Mouse (Mus musculus): ENCODE measurements around the gene Rsph3b.
"Not testable (repeated sequence)": the region's sequence is repeated elsewhere in the genome, so short reads cannot be mapped to it uniquely, and the experiment has no call there.

The Rsph3b gene

DNA sequence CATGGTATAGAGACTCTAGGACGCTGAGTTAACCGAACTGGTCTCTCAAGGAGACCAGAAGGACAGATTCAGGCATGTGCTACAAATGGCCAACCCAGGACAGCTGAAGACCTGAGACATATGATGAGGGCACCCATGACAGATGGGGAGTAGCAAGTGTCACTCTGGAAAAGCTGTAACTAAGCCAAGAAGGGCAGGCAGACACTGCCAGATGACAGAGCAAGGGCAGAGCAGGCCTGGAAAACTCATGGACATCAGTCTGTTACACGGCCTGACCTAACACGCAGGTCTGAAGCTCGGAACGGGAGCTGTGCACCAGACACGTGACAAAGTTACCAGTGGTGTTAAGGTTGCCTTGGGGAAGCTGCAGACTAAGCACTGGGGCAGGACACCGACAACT is 10.4 kb upstream of the Rsph3b start:
- DNase-seq, result not testable (repeated sequence)

DNA sequence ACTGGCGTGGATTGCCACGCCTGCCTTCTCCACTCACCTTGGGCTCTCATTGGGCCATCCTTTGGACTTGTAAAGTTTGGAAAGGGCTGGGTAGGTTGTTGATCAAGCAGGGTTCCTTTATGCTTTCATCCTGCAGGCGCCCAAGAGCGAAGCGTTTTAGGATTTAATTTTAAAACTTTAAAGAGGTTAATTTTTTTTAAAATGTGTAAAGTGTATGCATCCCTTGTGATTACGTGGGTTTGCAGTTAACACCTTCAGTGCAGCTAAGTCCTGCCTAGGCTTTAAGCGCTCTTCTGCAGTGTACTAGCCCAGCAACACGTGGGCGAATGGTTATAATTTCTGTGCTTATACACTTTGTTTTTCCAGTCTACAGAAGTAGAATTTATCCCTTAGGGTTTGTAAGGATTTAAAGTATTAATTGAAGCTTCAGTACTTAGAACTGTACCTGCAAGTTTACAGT is 317 bp upstream of the Rsph3b start:
- DNase-seq, result not testable (repeated sequence)

DNA sequence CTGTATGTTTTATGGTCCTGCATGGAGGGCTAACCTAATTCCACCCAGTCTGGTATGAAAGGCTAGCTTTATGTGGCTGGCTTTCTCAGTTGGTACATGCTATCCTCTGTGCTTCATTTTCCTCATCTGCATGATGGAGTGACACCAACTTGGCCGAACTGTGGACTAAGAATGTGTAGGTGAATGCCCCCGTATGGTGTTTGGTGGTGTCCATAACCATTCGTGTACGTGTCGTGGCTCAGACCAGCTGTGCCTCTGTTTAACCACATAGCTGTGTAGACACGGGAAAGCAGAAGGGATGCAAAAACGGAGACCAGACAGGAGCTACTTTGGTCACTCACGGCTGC is 872 bp downstream of the Rsph3b start:
- DNase-seq, result not testable (repeated sequence)

DNA sequence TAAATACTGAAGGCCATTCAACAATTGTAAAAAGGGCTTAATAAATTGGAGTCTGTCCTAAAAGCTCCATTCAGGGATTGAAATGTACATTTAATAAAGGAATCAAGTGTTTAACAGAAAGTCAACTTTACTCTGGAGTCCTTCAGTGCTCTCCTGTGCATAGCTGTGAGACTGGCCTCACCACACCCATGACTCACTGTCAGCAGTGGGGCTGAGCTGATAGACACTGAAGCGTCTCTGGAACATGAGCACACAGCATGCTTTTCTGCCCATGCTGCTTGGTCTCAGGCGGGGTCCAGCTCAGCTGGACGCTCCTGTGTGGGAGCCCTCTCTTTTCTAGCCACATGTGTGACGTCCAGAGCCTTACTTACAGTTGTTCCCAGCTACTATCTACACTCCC is 5.9 kb downstream of the Rsph3b start:
- DNase-seq, result not testable (repeated sequence)

DNA sequence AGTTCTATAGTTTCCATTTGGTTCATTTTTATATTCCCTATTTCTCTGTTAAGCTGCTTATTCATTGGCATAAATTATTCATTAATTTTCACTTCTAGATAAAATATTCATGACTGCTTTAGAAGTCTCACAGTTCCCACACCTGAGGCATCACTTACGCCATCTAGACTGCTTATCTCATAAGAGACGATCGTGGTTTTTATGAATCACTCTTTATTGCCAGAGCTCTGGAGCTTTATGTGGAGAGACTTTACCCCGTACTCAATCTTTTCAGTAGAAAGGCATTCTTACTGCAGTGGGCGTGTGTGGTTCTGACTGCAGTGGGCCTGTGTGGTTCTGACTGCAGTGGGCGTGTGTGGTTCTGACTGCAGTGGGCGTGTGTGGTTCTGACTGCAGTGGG is 16.9 kb downstream of the Rsph3b start:
- DNase-seq, result not testable (repeated sequence)

DNA sequence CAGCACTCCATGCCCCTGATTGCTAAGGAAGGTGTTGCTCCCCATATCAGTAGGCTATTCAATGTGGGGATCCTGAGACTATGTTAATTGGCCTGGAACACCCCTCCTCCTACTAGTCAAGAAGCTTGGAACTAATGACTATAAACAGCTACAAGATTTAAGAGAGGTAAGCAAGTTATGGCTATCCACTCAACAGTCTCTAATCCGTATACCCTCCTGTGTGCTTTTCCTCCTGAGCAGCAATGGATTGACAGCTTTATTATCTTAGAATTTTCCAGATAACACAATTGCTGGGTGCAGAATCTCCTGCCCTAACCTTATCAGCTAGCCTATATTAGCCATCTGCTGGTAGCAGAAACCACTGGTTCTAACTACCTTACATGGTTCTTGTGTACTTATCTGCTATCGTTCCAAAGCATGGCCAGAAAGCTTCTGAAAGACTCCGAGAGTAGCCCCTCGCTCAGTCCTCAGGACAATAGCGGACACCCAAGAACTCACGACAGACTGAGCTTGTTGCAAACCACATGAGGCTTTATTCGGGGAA is 28.1 kb downstream of the Rsph3b start:
- not testable (repeated sequence) for DNase-seq

DNA sequence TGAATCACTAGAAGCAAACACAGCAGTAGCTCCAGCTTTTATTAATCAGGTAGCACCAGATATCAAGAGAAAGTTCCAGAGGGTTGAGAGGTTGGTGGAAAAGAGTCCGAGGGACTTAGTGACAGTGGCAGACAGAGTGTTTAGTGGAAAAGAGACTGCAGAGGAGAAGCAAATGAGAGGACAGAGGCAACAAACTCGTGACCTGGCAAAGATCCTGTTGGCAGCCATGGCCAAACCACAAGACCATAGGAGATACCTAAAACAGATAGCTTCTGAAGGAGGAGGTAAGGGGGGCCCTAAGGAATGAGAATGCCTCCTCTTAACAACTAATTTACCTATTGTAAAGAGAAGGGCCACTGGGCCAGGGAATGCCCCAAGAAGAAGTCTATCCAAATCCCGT is 29.1 kb downstream of the Rsph3b start:
- not testable (repeated sequence) for DNase-seq

DNA sequence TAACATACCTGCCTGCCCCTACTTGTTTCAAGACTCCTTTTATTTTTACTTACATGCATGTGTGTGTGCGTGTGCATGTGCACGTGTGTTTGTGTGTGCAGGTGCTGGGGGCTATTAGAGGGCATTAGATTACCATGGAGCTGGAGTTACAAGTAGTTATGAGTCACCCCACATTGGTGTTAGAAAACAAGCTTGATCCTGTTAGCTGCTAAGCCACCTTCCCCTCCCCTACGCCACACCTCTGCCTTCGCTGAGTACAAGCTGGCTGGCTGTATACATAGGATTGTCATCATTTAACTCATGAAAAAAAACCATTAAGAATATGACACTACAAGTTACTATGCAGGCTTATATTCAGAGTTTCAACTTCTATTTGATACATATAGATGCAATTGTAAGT is 33.2 kb downstream of the Rsph3b start:
- DNase-seq, result not testable (repeated sequence)

DNA sequence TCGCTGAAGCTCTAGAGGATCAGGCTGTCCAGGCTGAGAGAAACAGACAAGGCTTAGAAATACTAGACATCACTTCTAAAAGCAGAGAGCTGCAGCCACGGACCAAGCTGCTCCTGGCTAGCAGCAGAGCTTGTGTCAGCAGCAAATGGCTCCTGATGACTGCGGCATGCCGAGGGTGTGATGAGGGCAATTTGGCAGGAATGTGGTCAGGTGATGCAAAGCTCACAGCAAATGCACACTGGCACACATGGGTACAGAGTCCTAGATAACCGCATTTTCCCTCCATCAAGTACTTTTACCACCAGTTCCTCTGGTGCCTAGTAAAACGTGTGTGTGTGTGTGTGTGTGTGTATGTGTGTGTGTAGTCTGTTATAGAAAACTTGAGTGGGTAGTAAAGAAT is 34.4 kb downstream of the Rsph3b start:
- DNase-seq, result not testable (repeated sequence)

DNA sequence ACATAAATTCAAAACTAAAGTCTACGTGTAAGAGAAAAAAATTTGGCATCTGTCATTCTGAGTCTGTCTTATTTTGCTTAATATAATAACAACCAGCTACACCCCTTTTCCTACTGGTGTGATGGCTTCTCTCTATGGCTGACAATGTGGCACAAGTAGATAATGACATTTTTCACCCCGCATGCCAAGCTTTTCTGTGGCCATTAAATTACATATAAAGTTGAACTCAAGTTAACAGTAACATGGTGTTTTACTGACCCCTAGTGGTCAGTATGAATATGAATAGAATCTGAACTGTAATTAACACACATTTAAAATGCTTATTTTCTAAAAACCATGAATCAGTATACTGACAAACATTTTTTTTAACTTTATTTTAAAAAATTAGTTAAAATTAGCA is 48.1 kb downstream of the Rsph3b start:
- DNase-seq, result not testable (repeated sequence)

DNA sequence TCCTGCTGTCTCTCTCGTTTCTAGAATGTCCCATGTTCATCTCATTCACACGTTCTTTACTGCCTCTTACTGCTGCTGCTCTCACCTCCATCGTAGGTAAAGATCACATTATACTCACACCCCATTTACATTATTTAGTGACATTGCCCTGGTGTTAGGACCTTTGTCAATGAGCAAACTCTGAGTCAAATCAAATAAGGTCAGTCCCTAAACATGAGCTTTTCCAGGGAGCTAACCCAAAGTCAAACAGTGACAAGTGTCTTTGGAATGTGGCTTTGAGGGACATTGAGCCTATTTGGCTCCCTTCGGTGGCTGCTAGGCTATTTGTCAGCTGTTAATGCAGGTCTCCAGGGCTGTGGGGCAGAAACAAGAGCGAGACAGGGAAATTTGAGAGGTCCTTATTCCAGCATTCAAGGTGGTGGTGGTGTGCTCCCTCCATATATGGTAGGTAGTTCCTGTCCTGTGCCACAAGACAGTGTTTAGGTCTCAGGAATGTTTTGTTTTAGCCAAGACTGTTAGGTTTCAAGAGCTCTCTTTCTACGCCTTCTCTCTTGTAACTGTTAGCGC is 50.4 kb downstream of the Rsph3b start:
- not testable (repeated sequence) for DNase-seq

DNA sequence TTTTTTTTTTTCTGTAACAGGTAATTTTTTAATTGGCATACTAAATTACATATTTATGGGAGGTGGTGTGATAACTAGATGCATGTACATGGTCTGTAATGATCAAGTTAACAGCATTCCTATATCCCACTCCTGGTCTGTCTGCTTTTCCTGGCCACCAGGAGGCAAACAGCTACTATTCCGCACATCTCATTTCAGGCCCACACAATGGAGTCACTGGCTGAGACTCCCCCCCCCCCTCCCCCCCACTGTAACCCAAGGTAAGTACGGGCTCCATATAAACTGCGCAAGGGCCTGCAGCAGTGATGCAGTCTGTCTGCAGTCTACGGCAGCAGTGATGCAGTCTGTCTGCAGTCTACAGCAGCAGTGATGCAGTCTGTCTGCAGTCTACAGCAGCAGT is 51.7 kb downstream of the Rsph3b start:
- no peak for DNase-seq

DNA sequence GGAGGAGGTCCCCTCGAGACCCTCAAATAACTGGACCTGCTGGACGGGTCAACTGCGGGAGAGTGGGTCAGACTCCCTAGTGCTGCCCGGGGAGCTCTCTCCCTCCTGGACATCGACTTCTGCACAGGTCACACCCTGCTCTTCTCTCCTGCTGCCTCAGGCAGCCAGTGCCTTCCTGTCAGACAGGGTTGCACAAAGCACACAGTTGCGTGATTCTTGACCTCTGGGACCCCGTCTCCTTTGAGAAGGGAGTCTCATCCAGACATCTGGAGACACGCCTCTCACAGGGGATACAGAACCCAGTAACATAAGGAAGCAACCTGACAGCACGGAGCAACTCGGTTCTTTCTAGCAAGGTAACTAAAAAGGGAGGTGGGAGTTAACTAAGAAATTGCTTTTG is 55.1 kb downstream of the Rsph3b start:
- no peak for DNase-seq

DNA sequence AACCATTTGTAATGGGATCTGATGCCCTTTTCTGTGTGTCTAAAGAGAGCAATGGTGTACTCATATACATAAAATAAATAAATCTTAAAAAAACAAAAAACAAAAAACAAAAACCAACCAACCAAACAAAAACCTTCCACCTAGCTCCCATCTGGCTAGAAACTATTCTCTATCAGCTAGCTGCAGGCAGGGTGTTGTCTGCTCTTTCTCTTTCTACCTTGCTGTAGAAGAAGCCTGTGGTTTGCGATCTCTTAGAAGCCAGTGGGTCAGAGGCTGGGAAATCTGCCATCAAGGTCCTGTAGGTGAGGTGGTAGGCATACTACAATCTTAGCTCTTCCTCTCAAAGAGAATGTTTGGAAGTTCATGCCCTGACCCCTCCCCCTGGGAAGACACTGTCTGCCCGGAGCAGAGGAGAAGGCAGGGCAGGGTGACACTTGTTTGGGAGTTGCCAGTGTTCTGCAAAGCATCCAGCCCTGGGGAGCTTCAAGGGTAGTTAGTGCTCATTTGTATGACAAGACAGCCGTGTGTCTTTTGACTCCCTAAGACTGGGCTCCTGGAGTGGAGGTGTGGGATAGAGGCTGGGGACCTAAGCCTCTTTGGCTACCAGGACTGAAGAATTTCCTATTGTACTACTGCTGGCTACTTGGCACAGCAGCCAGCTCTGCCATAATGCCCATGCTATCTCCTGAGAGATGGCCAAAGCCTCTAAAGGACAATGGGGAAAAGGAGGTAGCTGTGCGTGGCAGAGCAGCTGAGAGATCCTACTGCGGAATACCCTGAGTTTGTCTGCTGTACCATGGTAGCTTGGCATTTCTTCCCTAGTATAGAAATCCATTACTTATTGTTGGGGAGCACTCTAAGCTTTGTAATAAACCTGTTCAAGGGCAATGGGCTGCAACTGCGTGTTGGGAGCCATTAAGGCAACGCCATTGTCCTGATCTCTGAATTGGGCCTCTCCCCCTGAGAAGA is 56.2 kb downstream of the Rsph3b start:
- no peak for DNase-seq

DNA sequence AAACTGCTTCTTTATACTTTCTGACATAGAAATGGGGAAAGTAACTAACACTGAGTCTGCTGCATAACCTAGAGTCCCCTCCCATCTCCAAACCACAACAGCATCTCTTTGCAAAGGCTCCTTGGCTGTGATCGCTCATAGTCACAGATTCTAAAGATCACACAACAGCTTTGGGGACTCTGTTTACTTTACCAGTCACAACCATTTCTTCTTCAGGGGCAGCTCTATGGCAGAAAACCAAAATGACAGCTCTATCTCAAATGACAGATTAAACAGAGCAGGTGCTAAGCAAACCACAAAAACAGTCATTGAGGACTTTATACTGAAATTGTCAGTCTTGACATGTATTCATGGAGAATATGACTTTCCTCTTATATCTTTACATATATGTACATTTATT is 62.0 kb downstream of the Rsph3b start:
- no peak for DNase-seq

DNA sequence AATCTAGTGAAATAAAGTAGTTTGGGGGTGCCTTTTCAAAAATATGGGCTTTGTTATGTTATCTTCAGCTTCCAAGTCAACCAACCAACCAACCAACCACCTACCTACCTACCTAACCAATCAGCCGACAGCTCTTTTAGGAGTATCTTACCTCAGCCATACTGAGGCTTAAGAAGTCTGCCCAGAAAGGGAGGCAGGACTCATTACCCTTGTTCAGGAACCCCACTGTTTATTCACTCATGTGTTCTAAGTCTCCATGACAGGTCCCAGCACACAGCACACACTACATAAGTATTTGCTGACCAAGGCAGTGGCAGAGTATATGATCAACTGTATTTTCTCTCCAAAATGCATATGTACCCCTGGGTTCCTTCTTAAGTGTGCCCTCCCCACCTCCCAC is 64.0 kb downstream of the Rsph3b start:
- no peak for DNase-seq

DNA sequence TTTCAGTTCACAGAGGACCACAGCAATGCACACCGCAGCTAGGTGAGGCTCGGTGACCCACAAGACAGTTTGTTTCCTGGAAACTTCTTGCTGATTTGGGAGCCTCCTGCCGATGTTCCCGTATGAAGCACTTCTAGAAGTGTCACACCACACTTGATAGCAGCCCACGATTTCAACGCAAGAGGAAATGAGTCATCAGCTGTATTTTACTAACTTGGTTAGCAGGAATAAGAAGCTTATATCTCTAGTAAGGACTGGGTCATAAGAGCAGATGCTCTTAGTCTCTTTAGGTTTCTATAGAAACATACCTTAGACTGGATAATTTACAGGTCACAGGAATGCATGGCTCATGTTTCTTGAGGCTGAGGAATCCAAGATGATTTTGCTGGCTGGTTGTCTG is 67.2 kb downstream of the Rsph3b start:
- DNase-seq, result no peak

DNA sequence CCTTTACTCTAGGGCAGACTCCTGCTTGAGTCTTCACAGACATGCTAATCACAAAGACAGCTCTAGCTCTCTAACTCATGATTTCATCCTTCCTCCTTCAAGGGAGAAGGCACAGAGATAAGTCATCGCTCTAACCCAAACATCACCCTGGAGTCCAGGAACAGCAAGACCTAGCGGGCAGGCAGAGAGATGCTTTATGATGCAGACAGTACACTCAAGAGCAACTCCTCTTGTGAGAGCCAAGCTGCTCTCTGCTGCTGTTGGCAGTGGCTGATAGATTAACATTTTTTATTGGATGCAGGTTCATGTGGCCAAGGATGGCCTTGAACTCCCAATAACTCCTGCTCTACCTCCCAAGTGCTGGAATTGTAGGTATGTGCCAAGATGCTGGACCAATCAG is 77.1 kb downstream of the Rsph3b start:
- DNase-seq, result no peak

DNA sequence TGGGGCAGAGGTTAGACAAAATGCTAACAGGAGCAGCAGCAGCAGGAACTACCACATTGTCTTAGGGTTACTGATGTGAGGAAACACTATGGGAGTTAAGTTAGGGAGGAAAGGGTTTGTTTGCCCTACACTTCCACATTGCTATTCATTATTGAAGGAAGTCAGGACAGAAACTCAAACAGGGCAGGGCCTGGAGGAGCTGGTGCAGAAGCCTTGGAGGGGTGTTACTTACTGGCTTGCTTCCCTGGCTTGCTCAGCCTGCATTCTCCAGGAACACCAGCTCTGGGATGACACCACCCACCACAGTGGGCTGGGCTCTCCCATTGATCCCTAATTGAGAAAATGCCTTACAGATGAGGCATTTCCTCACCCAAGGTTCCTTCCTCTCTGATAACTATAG is 79.7 kb downstream of the Rsph3b start:
- no peak for DNase-seq

DNA sequence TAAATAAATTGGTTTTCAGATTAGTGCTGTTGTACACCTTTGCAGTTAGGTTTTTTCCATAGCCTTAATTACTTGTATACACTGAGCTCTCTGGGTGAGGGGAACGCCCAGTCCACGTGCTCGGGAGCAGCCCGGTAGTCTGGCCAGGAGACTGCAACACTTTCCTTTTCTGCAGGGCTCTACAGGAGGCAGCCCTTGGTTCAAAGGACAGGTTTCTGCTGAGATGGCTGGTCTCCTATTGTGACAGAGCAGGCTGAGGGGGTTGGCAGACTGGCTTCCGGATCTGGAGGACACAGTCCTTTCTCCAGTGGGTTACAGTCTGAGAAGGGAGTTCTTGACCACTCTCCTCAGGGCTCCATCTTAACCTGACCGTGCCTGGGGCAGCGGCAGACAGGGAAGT is 80.7 kb downstream of the Rsph3b start:
- no peak for DNase-seq

DNA sequence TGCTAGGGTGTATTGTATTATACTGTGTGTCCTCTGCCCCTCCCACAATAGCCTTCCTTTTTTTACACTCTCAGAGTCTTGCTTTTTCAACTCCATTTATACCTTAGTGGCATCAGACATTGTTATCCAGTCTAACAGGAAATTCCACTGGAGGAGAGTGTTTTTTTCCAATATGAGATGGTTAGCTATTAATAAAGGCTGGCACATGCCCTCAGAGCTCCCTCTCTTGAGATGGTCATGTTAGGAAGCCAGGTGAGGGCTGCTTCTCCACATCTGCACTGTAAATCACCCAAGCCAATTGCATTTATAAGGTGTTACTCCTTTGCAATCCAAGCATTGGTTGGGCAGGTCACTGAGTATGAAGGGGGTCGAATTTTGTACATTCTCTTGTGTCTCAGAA is 81.9 kb downstream of the Rsph3b start:
- no peak for DNase-seq

DNA sequence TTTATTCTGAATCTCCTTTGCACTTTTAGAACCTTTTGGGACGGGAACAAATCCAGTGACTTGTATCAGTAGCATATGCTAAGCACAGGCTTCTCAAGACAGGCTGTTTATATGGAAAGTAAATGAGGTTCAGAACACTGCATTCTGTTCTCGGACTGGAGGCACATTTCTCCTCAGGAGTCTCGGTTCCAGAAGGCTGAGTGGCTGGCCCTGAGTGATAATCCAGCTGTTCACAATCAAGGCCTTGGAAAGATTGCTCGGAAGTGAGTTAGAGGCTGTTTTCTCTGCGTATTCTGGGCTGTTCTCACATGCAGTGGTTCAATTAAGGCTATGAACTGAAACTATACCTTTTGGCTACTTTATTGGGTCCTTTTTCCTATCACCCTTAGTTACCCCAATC is 82.9 kb downstream of the Rsph3b start:
- no peak for DNase-seq

DNA sequence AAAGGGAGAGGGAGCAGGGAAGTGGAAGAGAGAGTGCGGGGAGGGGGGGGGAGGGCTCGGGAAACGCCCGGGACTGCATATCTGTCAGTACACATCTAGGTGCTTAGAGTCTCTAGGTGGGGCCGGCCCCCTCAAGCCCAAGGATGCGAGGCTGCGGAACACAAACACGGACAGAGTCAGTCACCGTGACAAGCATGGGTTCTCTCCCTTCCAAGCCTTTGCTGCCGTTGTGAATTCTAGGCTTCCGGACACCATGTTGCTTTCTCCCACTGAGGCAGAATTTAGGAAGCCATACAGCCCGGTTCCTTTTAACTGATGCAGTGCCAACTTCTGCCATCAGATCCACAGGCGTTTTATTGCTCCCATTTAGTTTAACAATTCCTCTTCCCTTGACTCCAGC is 83.6 kb downstream of the Rsph3b start:
- no peak for DNase-seq

DNA sequence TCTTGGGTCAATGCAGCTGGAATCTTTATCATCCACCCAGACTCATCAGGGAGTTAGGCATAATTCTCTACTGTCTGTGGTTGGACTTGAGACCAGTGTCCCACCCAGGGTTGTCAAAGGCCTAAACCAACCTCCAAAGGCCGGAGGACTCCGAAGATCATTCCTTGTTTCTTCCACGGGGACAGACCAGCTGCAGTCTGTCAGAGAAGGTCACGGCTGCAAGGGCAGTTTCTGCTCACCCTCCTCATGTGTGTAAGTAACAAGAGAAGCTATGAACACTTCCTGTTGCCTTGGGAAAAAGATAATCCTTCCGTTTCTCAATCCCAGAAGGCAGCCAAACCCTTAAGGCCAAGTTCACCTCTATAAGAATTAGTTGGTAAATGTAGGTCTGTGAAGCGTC is 85.0 kb downstream of the Rsph3b start:
- DNase-seq, result no peak
